ENCODE assay signal across 9 mouse cellular contexts in genomic region chr9:118341401-118341800, GRCm38 (mm10).
DNase-seq lines count a peak whose midpoint lies in the region; ATAC-seq and TF ChIP-seq lines count a peak whose summit lies in the region.
"Had no signal": no experiment of that assay in that cellular context is flagged by ENCODE, and none has a peak within 500 bp of the region (broad histone marks: within the 10 kb centered on the region; RNA-seq: fewer than 3 reads in every experiment).

No protein-coding gene starts in this region.

- no peaks in the 10 kb centered on the region for H3K36me3 ChIP-seq in kidney, embryonic 14.5 days (ENCODE audit: control insufficient read depth, insufficient read depth, low read length)
- H3K36me3 ChIP-seq in hindbrain, postnatal 0 days (ENCODE audit: insufficient read depth, low read length): no peaks in the 10 kb centered on the region
- no peaks in the 10 kb centered on the region for H3K36me3 ChIP-seq in neural tube, embryonic 13.5 days

- H3K9ac ChIP-seq in kidney, embryonic 14.5 days (ENCODE audit: low read depth, low read length): no peak overlapping the region
- H3K9ac ChIP-seq in hindbrain, postnatal 0 days (replicated peaks; ENCODE audit: low read length): no peak overlapping the region
- H3K9ac ChIP-seq in neural tube, embryonic 13.5 days: peak overlapping the region; percentile 50

- H3K27me3 ChIP-seq in kidney, embryonic 14.5 days (ENCODE audit: control insufficient read depth, insufficient read depth, low read length): no peaks in the 10 kb centered on the region
- no peaks in the 10 kb centered on the region for H3K27me3 ChIP-seq in hindbrain, postnatal 0 days (ENCODE audit: insufficient read depth, low read length)
- no peaks in the 10 kb centered on the region for H3K27me3 ChIP-seq in neural tube, embryonic 13.5 days

- no peak overlapping the region for H3K27ac ChIP-seq in kidney, embryonic 14.5 days (ENCODE audit: low read depth, low read length)
- H3K27ac ChIP-seq in hindbrain, postnatal 0 days: no peak overlapping the region
- no peak overlapping the region for H3K27ac ChIP-seq in neural tube, embryonic 13.5 days (replicated peaks)

- peak overlapping the region; percentile 20; the same call in 1 of the 2 replicates for H3K4me3 ChIP-seq in kidney, embryonic 14.5 days (ENCODE audit: low read length)
- peak overlapping the region; percentile 22 for H3K4me3 ChIP-seq in hindbrain, postnatal 0 days (ENCODE audit: low read length)
- peak overlapping the region; percentile 28 for H3K4me3 ChIP-seq in neural tube, embryonic 13.5 days

- no peak for TF ChIP-seq CTCF in hindbrain, postnatal 0 days (IDR thresholded peaks at IDR 0.05; ENCODE audit: low read depth)

- no peak for DNase-seq in kidney, postnatal 10 days
- DNase-seq in cerebellum, postnatal 25 days: peak; percentile 23 to 52
- DNase-seq in hindbrain, postnatal 0 days (ENCODE audit: low spot score): peak; percentile 11
- no peak for DNase-seq in frontal cortex, postnatal 10 days (ENCODE audit: low spot score in 2 of 2)
- DNase-seq in right cerebral cortex, postnatal 10 days (ENCODE audit: low spot score in 2 of 2): no peak
- no peak for DNase-seq in spleen, adult 18-20 months
- DNase-seq: lung, postnatal 10 days had no signal

- WGBS in kidney, embryonic 14.5 days: 61% methylated on average over 12 of the region's 12 CpGs
- WGBS in hindbrain, postnatal 0 days: 36% methylated on average over 12 of the region's 12 CpGs
- WGBS in neural tube, embryonic 13.5 days: 47% methylated on average over 12 of the region's 12 CpGs

- ATAC-seq in kidney, embryonic 14.5 days (ENCODE audit: low FRiP score, low TSS enrichment): no peak
- no peak for ATAC-seq in hindbrain, postnatal 0 days
- no peak; the same call in 1 of the 2 replicates for ATAC-seq in neural tube, embryonic 13.5 days (ENCODE audit: low read depth)

- peak overlapping the region; percentile 34 for H3K4me2 ChIP-seq in kidney, embryonic 14.5 days (replicated peaks; ENCODE audit: low read depth, low read length)
- H3K4me2 ChIP-seq in hindbrain, postnatal 0 days (ENCODE audit: low read depth, low read length): peak overlapping the region; percentile 52
- H3K4me2 ChIP-seq in neural tube, embryonic 13.5 days: peak overlapping the region; percentile 51

- no peaks in the 10 kb centered on the region for H3K4me1 ChIP-seq in kidney, embryonic 14.5 days (ENCODE audit: control insufficient read depth, insufficient read depth, low read length)
- H3K4me1 ChIP-seq in hindbrain, postnatal 0 days (ENCODE audit: insufficient read depth, low read length): no peaks in the 10 kb centered on the region
- H3K4me1 ChIP-seq in neural tube, embryonic 13.5 days (replicated peaks): no peaks in the 10 kb centered on the region

- no peaks in the 10 kb centered on the region for H3K9me3 ChIP-seq in kidney, embryonic 14.5 days (ENCODE audit: control insufficient read depth, low read length)
- no peaks in the 10 kb centered on the region for H3K9me3 ChIP-seq in hindbrain, postnatal 0 days (ENCODE audit: low read length)
- H3K9me3 ChIP-seq in neural tube, embryonic 13.5 days: no peaks in the 10 kb centered on the region

Comparison
In these comparisons a context has a peak if more than half of its experiments do, and no peak if none do; other contexts are left out.
1. DNase-seq: peak in cerebellum, postnatal 25 days (2 of 2) and hindbrain, postnatal 0 days (single experiment); none in kidney, postnatal 10 days (single experiment), frontal cortex, postnatal 10 days (0 of 2), right cerebral cortex, postnatal 10 days (0 of 2) and spleen, adult 18-20 months (0 of 2).
2. Peak in every context shown above with its lines, with median percentiles within 50 percentile points of each other: H3K4me2 ChIP-seq and H3K4me3 ChIP-seq.